Mouse (Mus musculus) heart, postnatal 0 days (tissue): ENCODE results near the gene Cmtm8.

Source experiments
- CTCF ChIP-seq: IDR thresholded peaks from 2 replicates; pipeline ENCODE4 v1.5.1; 2016; ENCODE audit warnings: antibody characterized with exemption, control low read depth, low read depth
- EP300 ChIP-seq: IDR thresholded peaks from 2 replicates; pipeline ENCODE4 v1.6.1; 2016; ENCODE audit warnings: antibody characterized with exemption, low read depth

GRCm38 (mm10) chr9:114885991-114886662 is 42.2 kb upstream of the Cmtm8 start:
- TF ChIP-seq EP300 (no peak), CTCF (no peak)
